Mouse (Mus musculus) forebrain, embryonic 11.5 days (tissue): ENCODE measurements around the gene Cdh4. TPM values are rescaled to one million over a fixed set of nuclear protein-coding genes. Genes with fewer than 3 reads are reported as not detected.

Experiments
- ATAC-seq: fragments of 200-750 bp; cut with Nextera tagmentation; replicated peaks from 2 replicates; pipeline ENCODE4 v1.8.0; 2017; ENCODE audit warnings: moderate TSS enrichment; ENCODE audit not compliant: low FRiP score
- DNase-seq: peaks from one replicate; pipeline ENCODE4 v3.0.0-alpha.2; 2017; ENCODE audit warnings: low spot score
- H3K27ac ChIP-seq: fragments of 300-500 bp; sonication (generic); 2 replicates; pipeline ENCODE4 v1.5.1; 2014; ENCODE audit warnings: low read depth, low read length
- H3K27me3 ChIP-seq: fragments of 300-500 bp; sonication (generic); 2 replicates; pipeline ENCODE4 v1.6.1; 2014; ENCODE audit warnings: mild to moderate bottlenecking, low read length, mixed read lengths; ENCODE audit not compliant: control insufficient read depth, insufficient read depth
- H3K36me3 ChIP-seq: fragments of 300-500 bp; sonication (generic); 2 replicates; pipeline ENCODE4 v1.6.1; 2014; ENCODE audit warnings: mild to moderate bottlenecking, low read length, moderate library complexity, mixed read lengths; ENCODE audit not compliant: control insufficient read depth, insufficient read depth
- H3K4me1 ChIP-seq: fragments of 300-500 bp; sonication (generic); replicated peaks from 2 replicates; pipeline ENCODE4 v1.6.1; 2014; ENCODE audit warnings: low read length, mixed read lengths; ENCODE audit not compliant: control insufficient read depth, insufficient read depth
- H3K4me2 ChIP-seq: fragments of 300-500 bp; sonication (generic); 2 replicates; pipeline ENCODE4 v1.6.1; 2014; ENCODE audit warnings: low read depth, mild to moderate bottlenecking, low read length, moderate library complexity, mixed read lengths; ENCODE audit not compliant: severe bottlenecking
- H3K4me3 ChIP-seq: fragments of 300-500 bp; sonication (generic); 2 replicates; pipeline ENCODE4 v1.5.1; 2014; ENCODE audit warnings: low read depth, low read length
- H3K9ac ChIP-seq: fragments of 300-500 bp; sonication (generic); 2 replicates; pipeline ENCODE4 v1.6.1; 2014; ENCODE audit warnings: low read length
- H3K9me3 ChIP-seq: fragments of 300-500 bp; sonication (generic); 2 replicates; pipeline ENCODE4 v1.6.1; 2016; ENCODE audit warnings: low read length, mixed read lengths; ENCODE audit not compliant: control insufficient read depth
- WGBS: fragments of 180-500 bp; shearing (Covaris S2); extraction: QIAGEN DNeasy Blood & Tissue Kit; methylation state at CpG from one replicate; pipeline ENCODE4 v1.1.7; 2014; 5-methylcytosine and 5-hydroxymethylcytosine counted together
- polyA plus RNA-seq: library from polyadenylated mRNA; unstranded; fragments of >200 nt; fragmentation: Nextera tagmentation; extraction: Ambion mirVana; gene quantifications from 2 replicates; pipeline ENCODE4 v1.2.1, GENCODE M21; 2014

The Cdh4 gene
- polyA plus RNA-seq, 1 experiment from 2014 or later = 24.5 TPM

- Histone ChIP-seq H3K9ac (no peak overlapping the region), H3K9me3 (no peaks in the 10 kb centered on the region), H3K36me3 (no peaks in the 10 kb centered on the region), H3K27me3 (no peaks in the 10 kb centered on the region), H3K4me2 (no peak overlapping the region), H3K4me3 (no peak overlapping the region), H3K4me1 (peaks cover 3% of the 10 kb centered on the region; the same call in 1 of the 2 replicates), H3K27ac (no peak overlapping the region)
- DNase-seq (no peak), ATAC-seq (no peak)
- WGBS = 97% methylated on average over 1 of the region's 1 CpGs
Observed at GRCm38 (mm10) chr2:179941696-179942095, 499.5 kb downstream of the Cdh4 start.

GRCm38 (mm10) chr2:179945051-179945450 is 502.8 kb downstream of the Cdh4 start:
- ATAC-seq (no peak), DNase-seq (no peak)
- Histone ChIP-seq H3K4me2 (no peak overlapping the region), H3K4me3 (no peak overlapping the region), H3K4me1 (peaks cover 3% of the 10 kb centered on the region; the same call in 1 of the 2 replicates), H3K9me3 (no peaks in the 10 kb centered on the region), H3K27me3 (no peaks in the 10 kb centered on the region), H3K36me3 (no peaks in the 10 kb centered on the region), H3K27ac (no peak overlapping the region), H3K9ac (no peak overlapping the region)
- WGBS = 43% methylated on average over 4 of the region's 4 CpGs

GRCm38 (mm10) chr2:179946496-179946895 is 504.3 kb downstream of the Cdh4 start:
- no peak overlapping the region for H3K27ac ChIP-seq
- WGBS = 89% methylated on average over 6 of the region's 6 CpGs
- ATAC-seq = no peak
- no peak overlapping the region for H3K4me2 ChIP-seq
- no peak overlapping the region for H3K4me3 ChIP-seq
- peaks cover 3% of the 10 kb centered on the region; the same call in 1 of the 2 replicates for H3K4me1 ChIP-seq
- no peak overlapping the region for H3K9ac ChIP-seq
- no peaks in the 10 kb centered on the region for H3K36me3 ChIP-seq
- no peaks in the 10 kb centered on the region for H3K9me3 ChIP-seq
- no peak for DNase-seq
- H3K27me3 ChIP-seq = no peaks in the 10 kb centered on the region

- Histone ChIP-seq H3K27ac (no peak overlapping the region), H3K9me3 (no peaks in the 10 kb centered on the region), H3K4me3 (no peak overlapping the region), H3K27me3 (no peaks in the 10 kb centered on the region), H3K4me2 (no peak overlapping the region), H3K4me1 (peaks cover 3% of the 10 kb centered on the region; the same call in 1 of the 2 replicates), H3K9ac (no peak overlapping the region), H3K36me3 (no peaks in the 10 kb centered on the region)
- 79% methylated on average over 5 of the region's 5 CpGs for WGBS
- DNase-seq (no peak), ATAC-seq (no peak)
Observed at GRCm38 (mm10) chr2:179947607-179948006, 505.4 kb downstream of the Cdh4 start.

- Histone ChIP-seq H3K27me3 (no peaks in the 10 kb centered on the region), H3K9ac (no peak overlapping the region)
- no peak for ATAC-seq
Observed at GRCm38 (mm10) chr2:179948820-179949219, 506.6 kb downstream of the Cdh4 start.

More at GRCm38 (mm10) chr2:179948820-179949219, 506.6 kb downstream of the Cdh4 start:
- H3K36me3 ChIP-seq = no peaks in the 10 kb centered on the region
- H3K4me2 ChIP-seq = no peak overlapping the region
- no peaks in the 10 kb centered on the region for H3K9me3 ChIP-seq
- H3K27ac ChIP-seq = no peak overlapping the region
- DNase-seq = no peak
- no peak overlapping the region for H3K4me3 ChIP-seq
- 86% methylated on average over 5 of the region's 5 CpGs for WGBS
- peaks cover 3% of the 10 kb centered on the region; the same call in 1 of the 2 replicates for H3K4me1 ChIP-seq
